Mouse (Mus musculus) bone marrow, adult 2 months (tissue): ENCODE data around the gene 4933430I17Rik.

ENCODE experiments used
- CTCF ChIP-seq: fragments of 200-500 bp; IDR thresholded peaks from 2 replicates; pipeline ENCODE4 v1.5.1; 2011; ENCODE audit warnings: low read length, control low read depth; ENCODE audit not compliant: control insufficient read depth, insufficient read depth
- POLR2A ChIP-seq: fragments of 200-500 bp; IDR thresholded peaks from 2 replicates; pipeline ENCODE4 v1.6.1; 2011; ENCODE audit warnings: low read depth, mild to moderate bottlenecking, control low read depth, low read length, borderline replicate concordance; ENCODE audit not compliant: control insufficient read depth

DNA sequence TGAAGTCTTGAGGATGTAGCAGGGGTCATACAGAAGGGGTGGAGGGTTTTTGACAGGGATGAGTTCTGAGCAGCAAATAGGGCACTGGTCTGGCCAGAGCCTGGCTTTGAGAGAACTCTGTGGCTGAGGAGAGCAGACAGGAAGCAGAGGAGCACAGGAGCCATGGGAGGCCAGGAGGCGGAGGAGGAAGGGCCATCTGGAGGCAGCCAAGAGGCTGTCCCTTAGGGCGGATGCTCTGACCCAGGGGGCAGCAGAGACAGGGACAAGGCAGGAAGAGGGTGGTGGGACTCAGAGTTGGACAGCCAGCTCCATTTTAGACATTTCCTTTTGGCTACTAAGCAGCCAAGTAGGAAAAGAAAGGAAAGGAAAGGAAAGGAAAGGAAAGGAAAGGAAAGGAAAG is 9.1 kb upstream of the 4933430I17Rik start:
- no peak for TF ChIP-seq CTCF
- peak; percentile 29; the same call in 1 of the 2 replicates for TF ChIP-seq POLR2A
